Mouse (Mus musculus) kidney, postnatal 0 days (tissue): ENCODE measurements around the gene Sav1. TPM values are rescaled to one million over a fixed set of nuclear protein-coding genes. Genes with fewer than 3 reads are reported as not detected.

ENCODE experiments used
- ATAC-seq: fragments of 200-750 bp; cut with Nextera tagmentation; replicated peaks from 2 replicates; pipeline ENCODE4 v1.8.0; 2017; ENCODE audit warnings: low read depth, moderate number of reproducible peaks, moderate TSS enrichment, moderate library complexity; ENCODE audit not compliant: low FRiP score
- DNase-seq: peaks from one replicate; pipeline ENCODE4 v3.0.0-alpha.2; 2016; ENCODE audit warnings: low spot score
- H3K27ac ChIP-seq: fragments of 300-500 bp; sonication (generic); 2 replicates; pipeline ENCODE4 v1.5.1; 2014; ENCODE audit warnings: mild to moderate bottlenecking
- H3K27me3 ChIP-seq: fragments of 300-500 bp; sonication (generic); 2 replicates; pipeline ENCODE4 v1.6.1; 2014; ENCODE audit warnings: low read length, mixed read lengths; ENCODE audit not compliant: insufficient read depth
- H3K36me3 ChIP-seq: fragments of 300-500 bp; sonication (generic); 2 replicates; pipeline ENCODE4 v1.6.1; 2014; ENCODE audit warnings: low read length, mixed read lengths; ENCODE audit not compliant: insufficient read depth
- H3K4me1 ChIP-seq: fragments of 300-500 bp; sonication (generic); replicated peaks from 2 replicates; pipeline ENCODE4 v1.6.1; 2014; ENCODE audit warnings: antibody characterized with exemption, low read length, mixed read lengths; ENCODE audit not compliant: insufficient read depth
- H3K4me2 ChIP-seq: fragments of 300-500 bp; sonication (generic); 2 replicates; pipeline ENCODE4 v1.6.1; 2014; ENCODE audit warnings: mild to moderate bottlenecking, low read length, moderate library complexity, mixed read lengths
- H3K4me3 ChIP-seq: fragments of 300-500 bp; sonication (generic); replicated peaks from 2 replicates; pipeline ENCODE4 v1.5.1; 2014; ENCODE audit warnings: low read depth, low read length
- H3K9ac ChIP-seq: fragments of 300-500 bp; sonication (generic); 2 replicates; pipeline ENCODE4 v1.6.1; 2014; ENCODE audit warnings: low read depth, low read length
- H3K9me3 ChIP-seq: fragments of 300-500 bp; sonication (generic); replicated peaks from 2 replicates; pipeline ENCODE4 v1.6.1; 2016; ENCODE audit warnings: low read length, inconsistent platforms, mixed read lengths
- CTCF ChIP-seq: IDR thresholded peaks from 2 replicates; pipeline ENCODE4 v1.5.1; 2016; ENCODE audit warnings: antibody characterized with exemption, low read depth, mild to moderate bottlenecking, moderate library complexity
- WGBS: fragments of 180-500 bp; shearing (Covaris S2); extraction: QIAGEN DNeasy Blood & Tissue Kit; methylation state at CpG from one replicate; pipeline ENCODE4 v1.1.7; 2014; 5-methylcytosine and 5-hydroxymethylcytosine counted together
- polyA plus RNA-seq: library from polyadenylated mRNA; unstranded; fragments of >200 nt; fragmentation: Nextera tagmentation; extraction: Ambion mirVana; gene quantifications from 2 replicates; pipeline ENCODE4 v1.2.1, GENCODE M21; 2015

Sav1 gene
- polyA plus RNA-seq = 8.5 and 9.8 TPM in 2 replicates

DNA sequence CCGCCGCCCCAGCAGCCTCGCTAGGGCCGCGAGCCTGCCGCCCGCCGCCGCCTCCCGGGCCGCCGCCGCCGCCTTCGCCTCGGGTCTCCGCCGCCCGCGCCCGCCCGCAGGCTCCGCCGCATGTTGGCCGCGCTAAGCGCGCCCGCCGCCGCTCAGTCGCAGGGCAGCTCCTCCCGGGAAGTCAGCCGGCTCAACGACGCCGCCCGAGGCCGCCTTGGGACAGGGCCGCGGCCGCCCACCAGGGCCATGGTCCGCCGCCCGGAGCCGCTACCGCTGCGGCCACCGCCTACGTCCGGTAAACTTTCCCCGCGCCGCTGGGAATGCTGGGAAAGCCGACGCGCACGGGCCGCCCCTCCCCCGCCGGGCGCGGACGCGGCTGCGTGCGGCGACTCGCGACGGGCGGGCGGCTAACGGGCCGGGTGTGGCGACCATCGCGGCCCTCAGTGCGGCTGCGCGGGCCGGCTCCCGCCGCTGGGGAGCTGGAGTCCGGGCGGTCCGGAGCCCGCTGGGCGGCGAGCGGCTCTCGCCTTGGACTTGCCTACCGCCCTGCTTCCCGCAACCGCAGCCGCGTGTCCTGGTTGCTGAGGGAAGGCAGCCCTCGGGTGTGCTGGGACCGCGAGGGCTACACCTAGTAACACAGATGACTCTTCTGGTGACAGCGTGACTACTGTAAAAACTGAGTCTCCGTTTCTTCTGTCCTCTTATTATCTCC lies at the start of gene Sav1:
Gene Sav1 (minus strand): TSS at position 217 of the 712 bp plus-strand sequence.
- peak within 1 kb of the TSS; percentile 93 for H3K4me3 ChIP-seq
- WGBS = under 1% methylated on average over 84 of the region's 102 CpGs
- TF ChIP-seq CTCF = no peak
- DNase-seq (peak; percentile 84), ATAC-seq (peak; percentile 91)
- H3K4me1 ChIP-seq = no peaks in the 10 kb centered on the region
- H3K27me3 ChIP-seq = no peaks in the 10 kb centered on the region
- peak within 1 kb of the TSS; percentile 92 for H3K9ac ChIP-seq
- H3K36me3 ChIP-seq = peaks cover 16% of the 10 kb centered on the region; the same call in 1 of the 2 replicates
- no peaks in the 10 kb centered on the region for H3K9me3 ChIP-seq
- peak within 1 kb of the TSS; percentile 91 for H3K27ac ChIP-seq
- peak within 1 kb of the TSS; percentile 80 for H3K4me2 ChIP-seq

DNA sequence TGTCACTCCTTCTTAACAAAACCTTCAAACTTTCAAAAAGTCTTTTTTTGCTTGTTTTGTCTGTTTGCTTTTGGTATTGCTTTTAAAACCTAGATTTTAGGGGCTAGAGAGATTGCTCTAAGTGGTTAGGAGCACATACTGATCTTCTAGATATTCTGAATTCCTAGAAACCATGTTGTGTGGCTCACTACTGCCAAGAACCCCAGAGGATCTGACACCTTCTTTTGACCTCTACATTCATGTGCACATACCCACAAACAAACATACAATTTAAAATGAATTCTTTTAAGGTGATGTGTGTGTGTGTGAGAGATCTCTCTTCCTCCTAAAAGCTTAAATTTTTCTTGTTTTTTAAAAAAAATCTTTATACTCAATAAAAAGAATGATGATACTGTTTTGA lies 39.4 kb upstream of the Sav1 start:
- no peak overlapping the region for H3K9ac ChIP-seq
- TF ChIP-seq CTCF = no peak

DNA sequence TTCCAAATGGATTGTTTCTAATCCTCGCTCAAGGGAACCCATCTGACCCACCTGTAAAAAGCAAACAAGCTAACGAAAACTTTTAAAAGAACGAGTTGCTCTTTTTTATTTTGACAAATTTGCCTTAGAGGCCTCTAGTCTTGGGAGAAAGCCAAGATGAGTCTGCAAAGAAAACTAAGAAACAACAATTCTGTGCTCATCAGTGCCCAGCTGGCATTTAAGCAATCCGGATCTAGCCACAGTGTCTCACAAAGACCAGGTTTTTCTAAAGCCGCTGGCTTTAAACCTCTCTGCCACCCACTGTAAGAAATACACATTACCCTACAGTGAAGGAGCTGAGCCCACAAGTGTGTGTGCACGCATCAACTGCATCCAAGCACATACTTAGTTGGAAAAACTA lies 38.6 kb upstream of the Sav1 start:
- no peak overlapping the region; the same call in 1 of the 2 replicates for H3K27ac ChIP-seq
- no peaks in the 10 kb centered on the region for H3K9me3 ChIP-seq
- H3K4me1 ChIP-seq = no peaks in the 10 kb centered on the region
- 74% methylated on average over 6 of the region's 6 CpGs for WGBS
- no peaks in the 10 kb centered on the region for H3K27me3 ChIP-seq
- DNase-seq (no peak), ATAC-seq (no peak; the same call in 1 of the 2 replicates)
- no peak overlapping the region for H3K4me3 ChIP-seq
- TF ChIP-seq CTCF = no peak
- peaks cover 36% of the 10 kb centered on the region; the same call in 1 of the 2 replicates for H3K36me3 ChIP-seq
- no peak overlapping the region for H3K4me2 ChIP-seq
- no peak overlapping the region for H3K9ac ChIP-seq

More for the DNA sequence above, 39.4 kb upstream of the Sav1 start:
- H3K4me1 ChIP-seq = no peaks in the 10 kb centered on the region
- no peak overlapping the region for H3K4me2 ChIP-seq
- ATAC-seq (no peak), DNase-seq (no peak)
- H3K4me3 ChIP-seq = no peak overlapping the region
- H3K36me3 ChIP-seq = peaks cover 30% of the 10 kb centered on the region; the same call in 1 of the 2 replicates
- no peaks in the 10 kb centered on the region for H3K9me3 ChIP-seq
- no peaks in the 10 kb centered on the region for H3K27me3 ChIP-seq
- H3K27ac ChIP-seq = no peak overlapping the region; the same call in 1 of the 2 replicates

DNA sequence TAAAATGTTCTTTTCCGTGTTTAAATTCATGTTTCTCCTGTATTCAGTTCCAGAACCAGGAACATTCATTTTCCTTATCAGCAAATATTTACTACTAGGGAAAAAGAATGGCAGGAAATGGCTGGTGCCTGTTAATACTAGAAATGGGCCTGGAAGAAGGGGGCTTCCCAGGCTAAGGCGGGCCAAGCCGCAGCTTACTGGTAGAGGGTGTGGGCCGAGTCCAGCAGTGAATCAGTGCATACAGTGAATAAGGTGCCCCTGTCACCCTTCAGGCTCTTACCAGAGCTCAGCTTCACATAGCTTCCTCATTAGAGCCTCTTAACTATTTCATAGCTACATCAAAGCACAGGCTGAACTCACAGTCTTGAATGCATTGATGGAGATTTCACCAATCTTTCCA lies 36.8 kb upstream of the Sav1 start:
- H3K9me3 ChIP-seq = no peaks in the 10 kb centered on the region
- no peak overlapping the region for H3K4me3 ChIP-seq
- ATAC-seq (no peak), DNase-seq (no peak)
- H3K27ac ChIP-seq = no peak overlapping the region
- H3K4me1 ChIP-seq = no peaks in the 10 kb centered on the region
- no peak for TF ChIP-seq CTCF
- H3K9ac ChIP-seq = no peak overlapping the region
- no peaks in the 10 kb centered on the region for H3K27me3 ChIP-seq
- 83% methylated on average over 4 of the region's 4 CpGs for WGBS
- peaks cover 40% of the 10 kb centered on the region for H3K36me3 ChIP-seq
- no peak overlapping the region for H3K4me2 ChIP-seq

DNA sequence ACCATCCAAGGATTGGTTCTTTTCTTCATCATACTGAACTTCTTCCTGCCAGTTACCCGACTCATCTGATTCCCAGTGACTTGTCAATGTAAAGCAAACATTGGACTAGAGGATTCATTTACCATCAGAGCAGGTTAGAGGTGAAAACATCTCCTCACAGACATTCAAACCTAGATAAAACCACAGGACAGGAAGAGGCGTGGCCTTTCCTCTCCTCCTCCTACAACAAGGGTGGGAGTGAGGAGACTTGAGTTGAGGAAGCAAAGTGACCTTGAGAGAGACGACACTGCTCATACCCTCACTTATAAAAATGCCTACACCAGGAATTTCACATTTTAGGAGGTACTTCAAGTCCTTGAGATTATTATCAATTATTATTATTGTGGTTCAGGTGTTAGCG lies 31.4 kb upstream of the Sav1 start:
- H3K36me3 ChIP-seq = peaks cover 38% of the 10 kb centered on the region
- TF ChIP-seq CTCF = no peak
- H3K4me3 ChIP-seq = no peak overlapping the region
- H3K27me3 ChIP-seq = no peaks in the 10 kb centered on the region
- H3K9me3 ChIP-seq = no peaks in the 10 kb centered on the region
- no peak overlapping the region for H3K27ac ChIP-seq
- DNase-seq (no peak), ATAC-seq (no peak)
- H3K9ac ChIP-seq = no peak overlapping the region
- 76% methylated on average over 4 of the region's 4 CpGs for WGBS
- H3K4me2 ChIP-seq = no peak overlapping the region
- H3K4me1 ChIP-seq = no peaks in the 10 kb centered on the region

DNA sequence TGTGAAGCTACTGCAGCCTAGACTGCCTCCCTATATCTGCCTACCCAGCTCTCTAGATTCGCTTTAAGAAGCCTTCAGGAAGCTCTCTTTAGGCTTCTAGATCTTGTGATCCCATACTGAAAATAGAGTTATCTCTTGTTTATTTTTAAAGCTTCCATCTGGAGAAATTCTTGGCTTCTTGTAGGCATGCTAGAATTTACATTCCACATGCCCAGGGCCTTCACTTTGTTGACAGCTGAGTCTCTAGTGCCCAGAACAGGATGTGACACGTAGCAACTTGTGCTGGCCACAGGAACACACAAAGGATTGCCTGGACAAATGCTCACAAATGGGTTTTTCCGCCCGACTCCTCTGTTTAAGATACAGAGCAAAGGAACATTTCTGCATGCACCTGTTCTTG lies 29.1 kb upstream of the Sav1 start:
- peaks cover 35% of the 10 kb centered on the region for H3K36me3 ChIP-seq
- no peak overlapping the region for H3K27ac ChIP-seq
- 74% methylated on average over 4 of the region's 4 CpGs for WGBS
- H3K4me3 ChIP-seq = no peak overlapping the region
- no peaks in the 10 kb centered on the region for H3K27me3 ChIP-seq
- ATAC-seq (no peak), DNase-seq (no peak)
- no peak overlapping the region for H3K9ac ChIP-seq
- H3K4me2 ChIP-seq = no peak overlapping the region
- 0 out of 2 replicates have a peak, but pooled peaks cover 2% of the 10 kb centered on the region for H3K9me3 ChIP-seq
- no peak for TF ChIP-seq CTCF
- no peaks in the 10 kb centered on the region for H3K4me1 ChIP-seq
